Mouse (Mus musculus) lung, postnatal 0 days (tissue): Measurements from ENCODE around the gene Jmjd1c.

Source experiments
- CTCF ChIP-seq: IDR thresholded peaks from 2 replicates; pipeline ENCODE4 v1.5.1; 2016; ENCODE audit warnings: antibody characterized with exemption, mild to moderate bottlenecking
- EP300 ChIP-seq: IDR thresholded peaks from 2 replicates; pipeline ENCODE4 v1.6.1; 2016; ENCODE audit warnings: antibody characterized with exemption, mild to moderate bottlenecking, control low read depth

DNA sequence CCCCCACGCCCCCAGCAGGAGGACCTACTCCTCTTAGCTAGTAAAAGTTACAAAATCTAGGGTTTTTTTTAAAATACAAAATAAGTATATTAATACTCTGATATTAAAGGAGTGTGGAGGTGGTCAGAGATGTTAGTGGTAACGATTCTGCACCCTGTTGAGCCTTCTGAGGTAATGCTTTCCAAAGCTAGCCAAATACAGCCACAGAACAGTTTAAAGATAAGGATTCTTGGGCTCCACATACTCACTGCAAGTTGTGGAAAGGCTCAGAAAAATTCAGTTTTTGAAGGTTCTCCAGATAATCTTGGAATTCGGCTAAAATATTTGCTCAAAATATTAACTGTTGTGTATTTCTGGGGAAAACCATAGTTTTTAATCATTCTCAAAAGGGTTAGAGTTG, 81.0 kb downstream of the Jmjd1c start:
- TF ChIP-seq EP300 (no peak), CTCF (no peak)
